Mouse (Mus musculus) CH12.LX (cell line): ENCODE measurements around the gene Gabre.

Experiments
- CTCF ChIP-seq, 2 experiments: IDR thresholded peaks in 1 of 2; conservative IDR thresholded peaks in 1 of 2; 2 replicates each; pipeline ENCODE4 v1.5.1; 2011 to 2012; ENCODE audit warnings: low read depth in 2 of 2, low read length in 2 of 2, improper control_type of control experiment in 1 of 2, inconsistent platforms in 1 of 2, mild to moderate bottlenecking in 1 of 2, moderate library complexity in 1 of 2
- POLR2A ChIP-seq: IDR thresholded peaks from 2 replicates; pipeline ENCODE4 v1.6.1; 2011; ENCODE audit warnings: low read depth, mild to moderate bottlenecking, improper control_type of control experiment, low read length

DNA sequence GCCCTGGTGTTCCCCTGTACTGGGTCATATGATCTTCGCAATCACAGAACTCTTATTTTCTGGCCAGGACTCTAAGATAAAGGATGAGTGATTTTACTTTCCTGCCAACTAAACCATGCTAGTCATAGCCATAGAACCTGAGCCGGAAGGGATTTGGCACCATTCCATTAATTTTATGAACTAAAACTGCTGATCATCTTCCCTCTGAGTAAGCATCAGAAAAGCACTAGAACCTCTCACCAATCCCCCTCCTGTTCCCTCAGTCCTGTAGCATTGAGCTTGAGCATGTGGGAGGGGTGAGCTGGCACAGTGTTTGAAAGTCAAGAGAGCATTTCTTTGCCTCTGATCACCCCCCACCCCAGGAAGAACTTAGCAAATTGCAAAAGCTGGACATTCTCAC lies 23.2 kb upstream of the Gabre start:
- TF ChIP-seq POLR2A (no peak), CTCF (conservative IDR thresholded peaks at IDR 0.05 in 1 of 2, IDR thresholded peaks at IDR 0.05 in 1 of 2; ENCODE audit: low read depth in 2 of 2, low read length in 2 of 2) (no peak)
